Mouse (Mus musculus) adrenal gland, postnatal 36 days (tissue): ENCODE measurements around the gene Shisal2a. TPM values are rescaled to one million over a fixed set of nuclear protein-coding genes. Genes with fewer than 3 reads are reported as not detected.

Experiments used
- DNase-seq, 2 experiments: peaks; one replicate each; pipeline ENCODE4 v3.0.0; 2021; ENCODE audit warnings: mixed read lengths in 1 of 2
- total RNA-seq, 2 experiments: library from RNA; stranded (reverse); gene quantifications; 2 replicates each; pipeline ENCODE4 v1.2.3; 2021

Shisal2a gene
- total RNA-seq, 2 experiments from 2014 or later, result 3.6 to 7.8 TPM

GRCm38 (mm10) chr4:108338321-108338733 lies 44.8 kb downstream of the Shisal2a start:
- peak; percentile 76 to 82 for DNase-seq

- no peak for DNase-seq
Measured at GRCm38 (mm10) chr4:108337817-108338216, 45.3 kb downstream of the Shisal2a start.

- no peak for DNase-seq
Measured at GRCm38 (mm10) chr4:108336765-108337164, 46.4 kb downstream of the Shisal2a start.

- DNase-seq, result no peak
Measured at GRCm38 (mm10) chr4:108335413-108335812, 47.7 kb downstream of the Shisal2a start.

- DNase-seq, result no peak
Measured at GRCm38 (mm10) chr4:108332041-108332440, 51.1 kb downstream of the Shisal2a start.

- DNase-seq, result peak in 1 of 2 experiments; percentile 5
Measured at GRCm38 (mm10) chr4:108329840-108330239, 53.3 kb downstream of the Shisal2a start.

GRCm38 (mm10) chr4:108327730-108328484 lies 55.2 kb downstream of the Shisal2a start, which contains the start of gene Coa7:
Gene Coa7 (plus strand): TSS chr4:108328140.
- peak; percentile 97 for DNase-seq

GRCm38 (mm10) chr4:108327071-108327579 lies 56.0 kb downstream of the Shisal2a start:
- peak in 1 of 2 experiments; percentile 18 for DNase-seq

GRCm38 (mm10) chr4:108323588-108323987 lies 59.6 kb downstream of the Shisal2a start:
- DNase-seq, result no peak

GRCm38 (mm10) chr4:108320627-108321380 lies 62.3 kb downstream of the Shisal2a start:
- DNase-seq, result peak; percentile 48 to 57

GRCm38 (mm10) chr4:108319747-108320146 lies 63.4 kb downstream of the Shisal2a start:
- DNase-seq, result no peak

GRCm38 (mm10) chr4:108318649-108319615 lies 64.2 kb downstream of the Shisal2a start:
- no peak for DNase-seq

Other genes with a start within 250 kb of the Shisal2a start
- 100 to 1,000 TPM; 321 to 364 TPM for gene Scp2, start 238.4 kb downstream of the Shisal2a start, total RNA-seq
- 10 to 100 TPM; 25.9 to 26.4 TPM for gene Echdc2, start 217.9 kb downstream of the Shisal2a start, total RNA-seq
- 1 to 10 TPM; 1.0 to 2.8 TPM for gene Zyg11a, start 165.3 kb downstream of the Shisal2a start, total RNA-seq
- gene Zyg11b, start 82.3 kb downstream of the Shisal2a start, total RNA-seq, result 10 to 100 TPM; 32.6 to 50.0 TPM
- 10 to 100 TPM; 39.0 to 46.7 TPM for gene Coa7, start 55.2 kb downstream of the Shisal2a start, total RNA-seq
- 10 to 100 TPM in 1 of 2 experiments, 1 to 10 TPM in 1; 7.9 to 11.1 TPM for gene Gpx7, start 23.6 kb upstream of the Shisal2a start, total RNA-seq
- gene Tut4, start 76.1 kb upstream of the Shisal2a start, total RNA-seq, result 10 to 100 TPM; 28.7 to 37.8 TPM
- 10 to 100 TPM; 30.6 to 31.7 TPM for gene Prpf38a, start 196.0 kb upstream of the Shisal2a start, total RNA-seq
- under 1 TPM; 0.53 to 0.66 TPM for gene Orc1, start 196.1 kb upstream of the Shisal2a start, total RNA-seq
- gene Cc2d1b, start 236.6 kb upstream of the Shisal2a start, total RNA-seq, result 10 to 100 TPM; 34.3 to 50.1 TPM